Mouse (Mus musculus): ENCODE measurements around the gene Ruvbl2.

GRCm38 (mm10) chr7:45482166-45482565 lies 44.3 kb upstream of the Ruvbl2 start:
- no peak for TF ChIP-seq ZC3H11A (IDR thresholded peaks at IDR 0.05; ENCODE audit: borderline replicate concordance, low read depth, low read length)
- TF ChIP-seq HCFC1 (IDR thresholded peaks at IDR 0.05; ENCODE audit: borderline replicate concordance, insufficient read depth, low read length), result no peak
- TF ChIP-seq MAFK (IDR thresholded peaks at IDR 0.05; ENCODE audit: insufficient read depth, low read depth, low read length), result no peak
- TF ChIP-seq CHD2 (IDR thresholded peaks at IDR 0.05; ENCODE audit: low read depth, low read length), result no peak
- no peak for TF ChIP-seq ZNF384 (IDR thresholded peaks at IDR 0.05; ENCODE audit: low read depth, low read length)
